Mouse (Mus musculus): ENCODE results near the gene Fzd7. TPM values are rescaled to one million over a fixed set of nuclear protein-coding genes. Genes with fewer than 3 reads are reported as not detected.
"Not testable (repeated sequence)": the region's sequence is repeated elsewhere in the genome, so short reads cannot be mapped to it uniquely, and the experiment has no call there.

Fzd7 gene
- 3.0 and 3.3 TPM in 2 replicates for polyA plus RNA-seq (2015; fragmentation: Nextera tagmentation; extraction: Ambion mirVana)

DNA sequence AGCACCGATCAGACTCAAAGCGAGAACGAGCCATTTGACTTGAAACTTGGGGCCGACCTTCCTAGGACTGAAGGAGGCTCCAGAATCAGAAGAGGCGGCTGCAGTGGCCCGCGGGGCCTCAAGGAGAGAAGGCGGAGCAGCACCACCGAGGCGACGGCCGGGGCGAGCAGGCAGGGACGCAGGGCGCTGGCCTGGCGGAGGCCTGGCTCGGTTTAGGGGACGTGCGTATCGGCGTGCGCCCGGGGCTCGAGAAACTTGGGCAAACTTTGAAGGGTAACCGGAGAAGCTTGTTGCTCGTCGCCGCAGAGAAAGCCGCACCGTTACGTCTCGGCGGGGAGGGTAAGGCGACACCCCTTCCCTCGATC lies at the start of gene Fzd7:
Fzd7 (plus strand) TSS at position 94 of the 365 bp plus-strand sequence.
- WGBS: under 1% methylated on average over 35 of the region's 35 CpGs
- no peaks in the 10 kb centered on the region for H3K36me3 ChIP-seq (replicated peaks)
- peaks cover 27% of the 10 kb centered on the region for H3K27me3 ChIP-seq (replicated peaks)
- peak within 1 kb of the TSS; percentile 49 for H3K9ac ChIP-seq
- H3K4me3 ChIP-seq: peak within 1 kb of the TSS; percentile 52
- peak within 1 kb of the TSS; percentile 91 for H3K4me2 ChIP-seq
- peaks cover 50% of the 10 kb centered on the region for H3K4me1 ChIP-seq
- ATAC-seq (replicated peaks): peak; percentile 28
- peak within 1 kb of the TSS; percentile 61 for H3K27ac ChIP-seq
- H3K9me3 ChIP-seq: no peaks in the 10 kb centered on the region

DNA sequence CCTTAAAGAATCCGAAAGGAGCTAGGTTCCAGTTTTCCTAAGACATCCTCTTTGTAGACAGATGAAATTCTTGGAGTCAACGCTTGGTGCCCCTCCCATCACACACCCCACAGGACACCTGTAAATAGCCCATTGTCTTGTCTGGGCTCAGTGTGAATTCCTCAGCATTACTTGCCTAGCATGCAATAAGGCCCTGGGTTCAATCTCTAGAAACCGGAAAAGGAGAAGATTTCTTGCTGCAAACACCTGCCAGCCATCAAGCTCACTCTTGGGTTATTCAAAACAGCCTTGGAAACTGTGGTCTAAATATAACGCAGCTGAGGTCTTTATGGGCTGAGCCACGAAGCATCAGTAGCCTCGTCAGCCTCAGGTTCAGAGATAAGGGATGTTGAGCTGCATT lies 48.9 kb upstream of the Fzd7 start:
- Histone ChIP-seq H3K4me3 (no peak overlapping the region), H3K27ac (no peak overlapping the region), H3K4me2 (no peak overlapping the region), H3K36me3 (replicated peaks) (no peaks in the 10 kb centered on the region), H3K9me3 (no peaks in the 10 kb centered on the region), H3K27me3 (replicated peaks) (no peaks in the 10 kb centered on the region), H3K9ac (no peak overlapping the region), H3K4me1 (peaks cover 6% of the 10 kb centered on the region)
- ATAC-seq (replicated peaks): no peak
- WGBS: 85% methylated on average over 6 of the region's 6 CpGs

DNA sequence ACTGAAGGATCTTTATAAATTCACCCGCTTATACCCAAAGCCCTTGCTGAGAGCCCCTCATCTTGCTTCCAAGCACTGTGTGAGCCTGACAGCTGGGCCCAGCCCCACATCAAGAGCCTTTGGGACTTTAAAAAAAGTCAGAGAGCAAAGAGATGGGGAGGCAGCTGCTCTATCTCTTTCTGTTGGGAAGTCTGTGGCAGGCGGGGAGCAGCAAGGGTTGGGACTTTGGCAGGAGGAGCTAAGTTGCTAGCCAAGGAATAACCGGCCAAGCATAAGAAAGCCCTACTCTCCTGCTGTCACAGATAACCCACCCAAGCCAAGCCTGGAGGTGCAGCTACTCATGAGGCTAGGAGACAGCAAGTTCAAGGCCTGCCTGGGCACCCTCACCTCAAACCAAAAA lies 48.2 kb upstream of the Fzd7 start:
- H3K4me3 ChIP-seq: no peak overlapping the region
- no peak overlapping the region for H3K27ac ChIP-seq
- no peaks in the 10 kb centered on the region for H3K36me3 ChIP-seq (replicated peaks)
- H3K9ac ChIP-seq: no peak overlapping the region
- no peaks in the 10 kb centered on the region for H3K9me3 ChIP-seq
- H3K27me3 ChIP-seq (replicated peaks): no peaks in the 10 kb centered on the region
- peaks cover 7% of the 10 kb centered on the region for H3K4me1 ChIP-seq
- no peak for ATAC-seq (replicated peaks)
- WGBS: 52% methylated on average over 3 of the region's 3 CpGs
- no peak overlapping the region for H3K4me2 ChIP-seq

GRCm38 (mm10) chr1:59435270-59435669 lies 47.0 kb upstream of the Fzd7 start:
- 92% methylated on average over 5 of the region's 5 CpGs for WGBS
- Histone ChIP-seq H3K4me3 (no peak overlapping the region), H3K4me1 (peaks cover 7% of the 10 kb centered on the region), H3K27me3 (replicated peaks) (no peaks in the 10 kb centered on the region), H3K36me3 (replicated peaks) (no peaks in the 10 kb centered on the region), H3K4me2 (no peak overlapping the region), H3K9ac (no peak overlapping the region), H3K27ac (no peak overlapping the region), H3K9me3 (no peaks in the 10 kb centered on the region)
- ATAC-seq (replicated peaks): no peak

GRCm38 (mm10) chr1:59436321-59436720 lies 45.9 kb upstream of the Fzd7 start:
- Histone ChIP-seq H3K27me3 (replicated peaks) (no peaks in the 10 kb centered on the region), H3K4me3 (no peak overlapping the region), H3K9me3 (no peaks in the 10 kb centered on the region), H3K4me2 (no peak overlapping the region), H3K4me1 (peaks cover 7% of the 10 kb centered on the region), H3K9ac (no peak overlapping the region), H3K27ac (no peak overlapping the region), H3K36me3 (replicated peaks) (no peaks in the 10 kb centered on the region)
- ATAC-seq (replicated peaks): no peak
- 85% methylated on average over 3 of the region's 3 CpGs for WGBS

DNA sequence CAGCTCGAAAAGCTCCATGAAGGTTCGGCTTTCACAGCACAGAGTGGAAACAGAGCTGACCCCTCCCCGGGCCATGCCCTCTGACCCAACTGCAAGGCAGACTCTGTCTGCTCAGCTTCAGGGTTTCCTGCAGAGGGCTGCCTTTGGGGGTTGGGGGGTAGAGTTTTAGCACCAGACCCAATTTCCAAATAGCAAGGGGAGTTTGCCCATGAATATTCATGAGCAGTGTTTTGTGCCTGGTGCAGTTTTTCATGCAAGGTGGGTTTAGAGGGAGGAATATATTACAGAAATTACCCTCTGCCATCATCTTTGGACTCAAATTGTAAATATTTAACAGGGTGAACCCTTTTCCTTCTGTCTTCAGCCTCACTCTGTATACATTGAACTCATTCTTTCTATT lies 44.3 kb upstream of the Fzd7 start:
- no peak overlapping the region for H3K9ac ChIP-seq
- 0 out of 2 replicates have a peak, but pooled peaks have one; percentile 21 for ATAC-seq (replicated peaks)
- H3K4me2 ChIP-seq: no peak overlapping the region
- WGBS: 12% methylated on average over 3 of the region's 3 CpGs
- peak overlapping the region; percentile 36; the same call in 1 of the 2 replicates for H3K27ac ChIP-seq
- no peak overlapping the region for H3K4me3 ChIP-seq
- no peaks in the 10 kb centered on the region for H3K27me3 ChIP-seq (replicated peaks)
- no peaks in the 10 kb centered on the region for H3K36me3 ChIP-seq (replicated peaks)
- no peaks in the 10 kb centered on the region for H3K9me3 ChIP-seq
- H3K4me1 ChIP-seq: peaks cover 7% of the 10 kb centered on the region

DNA sequence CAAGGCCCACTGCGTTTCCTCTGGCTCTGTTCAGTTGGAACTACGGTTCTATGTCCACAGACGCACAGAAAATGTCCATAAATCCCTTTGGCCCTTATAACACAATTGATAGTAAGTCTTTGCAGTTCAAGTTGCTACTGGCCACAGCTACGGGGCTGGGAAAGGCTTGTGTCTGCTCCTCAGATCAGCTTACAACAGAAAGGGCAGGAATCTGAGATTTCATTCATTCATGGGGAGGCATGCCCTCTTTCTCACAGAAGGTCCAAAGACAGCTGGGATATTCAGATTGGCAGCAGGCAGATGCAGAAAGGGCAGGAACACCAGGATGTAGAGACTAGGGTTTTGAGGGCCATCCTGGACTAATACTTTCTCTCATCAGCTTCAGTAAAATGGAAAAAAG lies 43.9 kb upstream of the Fzd7 start:
- Histone ChIP-seq H3K36me3 (replicated peaks) (no peaks in the 10 kb centered on the region), H3K9me3 (no peaks in the 10 kb centered on the region), H3K4me2 (no peak overlapping the region), H3K4me3 (no peak overlapping the region), H3K9ac (no peak overlapping the region), H3K27ac (peak overlapping the region; percentile 36), H3K4me1 (peaks cover 7% of the 10 kb centered on the region), H3K27me3 (replicated peaks) (no peaks in the 10 kb centered on the region)
- ATAC-seq (replicated peaks): no peak
- 32% methylated on average over 4 of the region's 4 CpGs for WGBS

GRCm38 (mm10) chr1:59439252-59439651 lies 43.0 kb upstream of the Fzd7 start:
- no peak for ATAC-seq (replicated peaks)
- Histone ChIP-seq H3K36me3 (replicated peaks) (no peaks in the 10 kb centered on the region), H3K4me1 (peaks cover 7% of the 10 kb centered on the region), H3K9me3 (no peaks in the 10 kb centered on the region), H3K9ac (no peak overlapping the region), H3K4me3 (no peak overlapping the region), H3K27me3 (replicated peaks) (no peaks in the 10 kb centered on the region), H3K4me2 (no peak overlapping the region), H3K27ac (no peak overlapping the region)
- 74% methylated on average over 2 of the region's 2 CpGs for WGBS

- Histone ChIP-seq H3K4me3 (no peak overlapping the region), H3K9ac (no peak overlapping the region), H3K4me2 (no peak overlapping the region), H3K27ac (no peak overlapping the region), H3K4me1 (peaks cover 7% of the 10 kb centered on the region), H3K27me3 (replicated peaks) (no peaks in the 10 kb centered on the region), H3K36me3 (replicated peaks) (no peaks in the 10 kb centered on the region), H3K9me3 (no peaks in the 10 kb centered on the region)
- ATAC-seq (replicated peaks): no peak
- 86% methylated on average over 1 of the region's 1 CpGs for WGBS
These were observed 42.3 kb upstream of the Fzd7 start for GRCm38 (mm10) chr1:59439941-59440340.

- not testable (repeated sequence) for H3K27ac ChIP-seq
These were observed 39.5 kb upstream of the Fzd7 start for GRCm38 (mm10) chr1:59442721-59443120.

DNA sequence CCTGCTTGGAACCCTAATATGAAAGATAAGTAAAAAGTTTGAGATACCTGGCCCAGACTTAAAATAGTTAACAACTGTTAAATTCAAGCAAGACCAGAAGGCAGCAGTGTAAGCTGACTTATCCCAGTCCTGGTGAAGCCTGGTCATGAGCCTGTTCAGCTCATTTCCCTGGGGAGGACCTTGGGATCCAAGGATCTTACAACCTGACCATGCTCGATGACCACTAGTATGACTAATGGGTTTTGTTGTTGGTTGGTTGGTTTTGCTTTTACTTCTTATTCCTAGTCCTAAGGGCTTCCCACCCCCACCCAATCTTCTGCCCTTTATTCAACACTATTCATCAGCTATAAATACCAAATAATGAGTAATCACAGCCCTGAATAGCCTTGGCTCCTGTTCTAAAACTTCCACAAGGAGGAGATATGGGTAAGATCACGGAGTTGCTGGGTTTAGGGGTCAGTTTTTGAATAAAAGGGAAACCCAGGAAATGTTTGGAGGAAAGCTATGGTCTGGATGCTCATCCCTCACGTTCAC lies 38.0 kb upstream of the Fzd7 start:
- H3K4me1 ChIP-seq: peaks cover 5% of the 10 kb centered on the region
- H3K27me3 ChIP-seq (replicated peaks): no peaks in the 10 kb centered on the region
- no peak overlapping the region for H3K4me3 ChIP-seq
- no peak overlapping the region for H3K4me2 ChIP-seq
- H3K27ac ChIP-seq: no peak overlapping the region
- H3K9me3 ChIP-seq: no peaks in the 10 kb centered on the region
- no peak overlapping the region for H3K9ac ChIP-seq
- H3K36me3 ChIP-seq (replicated peaks): no peaks in the 10 kb centered on the region
- 76% methylated on average over 3 of the region's 3 CpGs for WGBS
- no peak for ATAC-seq (replicated peaks)

More at GRCm38 (mm10) chr1:59442721-59443120, 39.5 kb upstream of the Fzd7 start:
- not testable (repeated sequence) for ATAC-seq (replicated peaks); H3K36me3 ChIP-seq (replicated peaks); H3K27me3 ChIP-seq (replicated peaks); H3K4me2 ChIP-seq; H3K4me1 ChIP-seq; H3K4me3 ChIP-seq; H3K9me3 ChIP-seq; H3K9ac ChIP-seq
- 95% methylated on average over 14 of the region's 14 CpGs for WGBS

GRCm38 (mm10) chr1:59445242-59445641 lies 37.0 kb upstream of the Fzd7 start:
- Histone ChIP-seq H3K27me3 (replicated peaks) (no peaks in the 10 kb centered on the region), H3K4me2 (no peak overlapping the region), H3K27ac (no peak overlapping the region), H3K4me1 (peaks cover 10% of the 10 kb centered on the region), H3K9ac (no peak overlapping the region), H3K4me3 (no peak overlapping the region), H3K36me3 (replicated peaks) (no peaks in the 10 kb centered on the region), H3K9me3 (no peaks in the 10 kb centered on the region)
- WGBS: 88% methylated on average over 5 of the region's 5 CpGs
- ATAC-seq (replicated peaks): no peak

- H3K4me1 ChIP-seq: peaks cover 12% of the 10 kb centered on the region
- no peak overlapping the region for H3K9ac ChIP-seq
- H3K4me3 ChIP-seq: no peak overlapping the region
- H3K4me2 ChIP-seq: no peak overlapping the region
- no peaks in the 10 kb centered on the region for H3K27me3 ChIP-seq (replicated peaks)
- no peaks in the 10 kb centered on the region for H3K36me3 ChIP-seq (replicated peaks)
- no peak overlapping the region for H3K27ac ChIP-seq
- no peak for ATAC-seq (replicated peaks)
- no peaks in the 10 kb centered on the region for H3K9me3 ChIP-seq
- WGBS: 30% methylated on average over 11 of the region's 11 CpGs
These were observed 33.5 kb upstream of the Fzd7 start for GRCm38 (mm10) chr1:59448497-59449270.
